Mouse (Mus musculus): ENCODE results near the gene Gdpd4.

DNA sequence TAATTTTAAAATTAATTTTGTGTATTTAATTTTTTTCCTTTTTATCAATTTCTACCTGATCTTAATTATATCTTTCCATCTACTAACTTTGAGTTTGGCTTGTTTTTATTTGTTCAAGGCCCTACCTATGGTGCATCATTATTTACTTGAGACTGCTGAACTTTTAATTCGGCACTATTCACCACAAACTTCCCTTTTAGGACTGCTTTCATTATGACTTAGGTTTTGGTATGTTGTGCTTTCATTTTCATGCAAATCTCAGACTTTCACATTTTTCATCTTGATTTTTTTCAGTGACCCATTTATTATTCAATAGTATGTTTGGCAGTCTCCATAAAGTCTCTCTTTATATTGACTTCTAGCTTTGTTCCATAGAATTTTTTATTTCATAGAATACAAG is 24.7 kb downstream of the Gdpd4 start:
- TF ChIP-seq CTCF (IDR thresholded peaks at IDR 0.05; ENCODE audit: low read depth) (no peak), EP300 (IDR thresholded peaks at IDR 0.05; ENCODE audit: low read depth) (no peak)
